In the genomic region with DNA sequence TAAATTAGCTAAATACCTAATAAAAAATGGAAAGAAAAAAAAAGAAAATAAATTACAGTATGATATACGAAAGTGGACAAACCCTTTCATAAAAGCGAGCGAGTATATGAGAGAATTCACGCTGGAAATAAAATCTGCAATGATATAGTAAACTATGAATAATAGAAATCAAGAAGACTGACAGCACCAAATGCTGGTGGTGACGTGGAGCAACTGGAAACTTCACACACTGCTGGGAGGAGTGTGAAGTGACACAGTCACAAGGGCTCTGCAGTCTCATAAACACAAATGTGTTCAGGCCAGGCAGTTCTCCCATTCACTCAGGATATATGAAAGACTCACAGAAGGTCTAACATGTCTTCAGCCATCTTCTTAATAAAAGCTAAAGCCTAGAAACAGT, we compare ENCODE assay signal across 30 mouse cellular contexts.
"Had no signal": no experiment of that assay in that cellular context is flagged by ENCODE, and none has a peak within 500 bp of the region (broad histone marks: within the 10 kb centered on the region; RNA-seq: fewer than 3 reads in every experiment).

No protein-coding gene starts in this region.

- H3K27me3 ChIP-seq: heart, embryonic 12.5 days; heart, embryonic 13.5 days; heart, embryonic 15.5 days; hindbrain, embryonic 12.5 days; hindbrain, embryonic 13.5 days; hindbrain, embryonic 15.5 days; intestine, embryonic 15.5 days; kidney, embryonic 15.5 days had no signal

- DNase-seq: heart, postnatal 10 days; heart, postnatal 14 days; heart, postnatal 36 days; heart, postnatal 4 days; kidney, adult 11 months; kidney, adult 18-20 months; kidney, adult 2 months; kidney, adult 8-10 months; kidney, adult 9 months; kidney, postnatal 10 days; kidney, postnatal 14 days; kidney, postnatal 25 days; kidney, postnatal 36 days; kidney, postnatal 4 days; layer of hippocampus, adult 9-11 months; layer of hippocampus, postnatal 36 days had no signal

- H3K4me3 ChIP-seq: heart, embryonic 12.5 days; heart, embryonic 13.5 days; heart, embryonic 15.5 days; hindbrain, embryonic 10.5 days; hindbrain, embryonic 12.5 days; hindbrain, embryonic 13.5 days; hindbrain, embryonic 15.5 days; intestine, embryonic 15.5 days; kidney, embryonic 15.5 days; layer of hippocampus, adult 2 months; left cerebral cortex, adult 2 months had no signal

- H3K27ac ChIP-seq: heart, embryonic 13.5 days; heart, embryonic 15.5 days; hindbrain, embryonic 10.5 days; hindbrain, embryonic 12.5 days; hindbrain, embryonic 13.5 days; hindbrain, embryonic 14.5 days; hindbrain, embryonic 15.5 days; hindbrain, postnatal 0 days; intestine, embryonic 15.5 days; kidney, embryonic 15.5 days; kidney, postnatal 0 days; layer of hippocampus, adult 2 months; left cerebral cortex, adult 2 months had no signal

- H3K4me2 ChIP-seq: heart, embryonic 12.5 days; heart, embryonic 13.5 days; heart, embryonic 15.5 days; hindbrain, embryonic 12.5 days; hindbrain, embryonic 13.5 days; hindbrain, embryonic 14.5 days; hindbrain, embryonic 15.5 days; intestine, embryonic 15.5 days; kidney, embryonic 15.5 days had no signal

- H3K36me3 ChIP-seq: heart, embryonic 12.5 days; heart, embryonic 13.5 days; heart, embryonic 15.5 days; hindbrain, embryonic 10.5 days; hindbrain, embryonic 12.5 days; hindbrain, embryonic 13.5 days; hindbrain, embryonic 15.5 days; intestine, embryonic 15.5 days; kidney, embryonic 15.5 days had no signal
